Mouse (Mus musculus) midbrain, embryonic 11.5 days (tissue): ENCODE data around the gene Schip1. TPM values are rescaled to one million over a fixed set of nuclear protein-coding genes. Genes with fewer than 3 reads are reported as not detected.

Source experiments
- ATAC-seq: fragments of 200-750 bp; cut with Nextera tagmentation; 2 replicates; pipeline ENCODE4 v1.8.0; 2017; ENCODE audit warnings: moderate TSS enrichment, moderate library complexity; ENCODE audit not compliant: low FRiP score
- DNase-seq: peaks from one replicate; pipeline ENCODE4 v3.0.0; 2015; ENCODE audit warnings: low spot score; ENCODE audit errors: missing footprints
- H3K27ac ChIP-seq: fragments of 300-500 bp; sonication (generic); 2 replicates; pipeline ENCODE4 v1.5.1; 2014; ENCODE audit warnings: low read depth, low read length
- H3K27me3 ChIP-seq: fragments of 300-500 bp; sonication (generic); 2 replicates; pipeline ENCODE4 v1.6.1; 2014; ENCODE audit warnings: mild to moderate bottlenecking, low read length, moderate library complexity, mixed read lengths; ENCODE audit not compliant: control insufficient read depth, insufficient read depth
- H3K36me3 ChIP-seq: fragments of 300-500 bp; sonication (generic); 2 replicates; pipeline ENCODE4 v1.6.1; 2014; ENCODE audit warnings: mild to moderate bottlenecking, low read length, moderate library complexity, mixed read lengths; ENCODE audit not compliant: control insufficient read depth, insufficient read depth
- H3K4me1 ChIP-seq: fragments of 300-500 bp; sonication (generic); 2 replicates; pipeline ENCODE4 v1.6.1; 2014; ENCODE audit warnings: low read length; ENCODE audit not compliant: control insufficient read depth, insufficient read depth
- H3K4me2 ChIP-seq: fragments of 300-500 bp; sonication (generic); 2 replicates; pipeline ENCODE4 v1.6.1; 2014; ENCODE audit warnings: mild to moderate bottlenecking, moderate library complexity
- H3K4me3 ChIP-seq: fragments of 300-500 bp; sonication (generic); 2 replicates; pipeline ENCODE4 v1.5.1; 2014; ENCODE audit warnings: low read depth, low read length
- H3K9ac ChIP-seq: fragments of 300-500 bp; sonication (generic); 2 replicates; pipeline ENCODE4 v1.6.1; 2014; ENCODE audit warnings: low read length
- H3K9me3 ChIP-seq: fragments of 300-500 bp; sonication (generic); 2 replicates; pipeline ENCODE4 v1.6.1; 2016; ENCODE audit warnings: low read length; ENCODE audit not compliant: control insufficient read depth
- WGBS: fragments of 180-500 bp; shearing (Covaris S2); extraction: QIAGEN DNeasy Blood & Tissue Kit; methylation state at CpG from one replicate; pipeline ENCODE4 v1.1.7; 2014; 5-methylcytosine and 5-hydroxymethylcytosine counted together
- polyA plus RNA-seq: library from polyadenylated mRNA; unstranded; fragments of >200 nt; fragmentation: Nextera tagmentation; extraction: Ambion mirVana; gene quantifications from 2 replicates; pipeline ENCODE4 v1.2.1, GENCODE M21; 2014

Schip1 gene
- polyA plus RNA-seq, 1 experiment from 2014 or later = 83.1 TPM

- Histone ChIP-seq H3K36me3 (no peaks in the 10 kb centered on the region), H3K4me3 (no peak overlapping the region), H3K4me1 (no peaks in the 10 kb centered on the region), H3K9me3 (no peaks in the 10 kb centered on the region), H3K27ac (no peak overlapping the region), H3K27me3 (no peaks in the 10 kb centered on the region), H3K9ac (no peak overlapping the region), H3K4me2 (no peak overlapping the region)
- 96% methylated on average over 1 of the region's 1 CpGs for WGBS
- DNase-seq = no peak
- no peak for ATAC-seq
These were observed 113.6 kb downstream of the Schip1 start for GRCm38 (mm10) chr3:68178248-68178647.

- no peak overlapping the region for H3K27ac ChIP-seq
- peak; percentile 70 for DNase-seq
- H3K4me2 ChIP-seq = no peak overlapping the region
- ATAC-seq = no peak
- 61% methylated on average over 8 of the region's 8 CpGs for WGBS
- no peaks in the 10 kb centered on the region for H3K9me3 ChIP-seq
- H3K27me3 ChIP-seq = no peaks in the 10 kb centered on the region
- no peak overlapping the region for H3K9ac ChIP-seq
- H3K4me3 ChIP-seq = no peak overlapping the region
- no peaks in the 10 kb centered on the region for H3K36me3 ChIP-seq
- H3K4me1 ChIP-seq = no peaks in the 10 kb centered on the region
These were observed 122.9 kb downstream of the Schip1 start for GRCm38 (mm10) chr3:68187471-68187870.

- Histone ChIP-seq H3K4me3 (no peak overlapping the region), H3K4me1 (no peaks in the 10 kb centered on the region), H3K9me3 (no peaks in the 10 kb centered on the region), H3K27ac (no peak overlapping the region), H3K4me2 (no peak overlapping the region), H3K36me3 (no peaks in the 10 kb centered on the region), H3K27me3 (no peaks in the 10 kb centered on the region), H3K9ac (no peak overlapping the region)
- 92% methylated on average over 2 of the region's 2 CpGs for WGBS
- ATAC-seq = no peak
- peak; percentile 28 for DNase-seq
These were observed 124.5 kb downstream of the Schip1 start for GRCm38 (mm10) chr3:68189100-68189499.

- no peaks in the 10 kb centered on the region for H3K9me3 ChIP-seq
- no peaks in the 10 kb centered on the region for H3K4me1 ChIP-seq
- no peak overlapping the region for H3K27ac ChIP-seq
- no peak for ATAC-seq
- WGBS = 89% methylated on average over 1 of the region's 1 CpGs
- H3K36me3 ChIP-seq = no peaks in the 10 kb centered on the region
- H3K9ac ChIP-seq = no peak overlapping the region
- DNase-seq = no peak
- H3K27me3 ChIP-seq = no peaks in the 10 kb centered on the region
- H3K4me3 ChIP-seq = no peak overlapping the region
- no peak overlapping the region for H3K4me2 ChIP-seq
These were observed 132.3 kb downstream of the Schip1 start for GRCm38 (mm10) chr3:68196933-68197332.

- Histone ChIP-seq H3K27ac (no peak overlapping the region), H3K9me3 (no peaks in the 10 kb centered on the region), H3K4me3 (no peak overlapping the region), H3K27me3 (no peaks in the 10 kb centered on the region), H3K9ac (no peak overlapping the region), H3K36me3 (no peaks in the 10 kb centered on the region), H3K4me1 (peaks cover 10% of the 10 kb centered on the region), H3K4me2 (no peak overlapping the region)
- ATAC-seq (no peak), DNase-seq (peak; percentile 44)
- 42% methylated on average over 1 of the region's 1 CpGs for WGBS
These were observed 136.6 kb downstream of the Schip1 start for GRCm38 (mm10) chr3:68201214-68201613.

- ATAC-seq = peak; percentile 91
- WGBS = 28% methylated on average over 4 of the region's 4 CpGs
- Histone ChIP-seq H3K27me3 (no peaks in the 10 kb centered on the region), H3K4me3 (no peak overlapping the region), H3K36me3 (no peaks in the 10 kb centered on the region), H3K27ac (peak overlapping the region; percentile 51; the same call in 1 of the 2 replicates), H3K9ac (no peak overlapping the region), H3K4me1 (peaks cover 10% of the 10 kb centered on the region), H3K9me3 (no peaks in the 10 kb centered on the region), H3K4me2 (no peak overlapping the region)
- no peak for DNase-seq
These were observed 137.7 kb downstream of the Schip1 start for GRCm38 (mm10) chr3:68202162-68202902.

GRCm38 (mm10) chr3:68203934-68204467 lies 139.4 kb downstream of the Schip1 start:
- Histone ChIP-seq H3K27ac (no peak overlapping the region), H3K36me3 (no peaks in the 10 kb centered on the region), H3K4me1 (peaks cover 10% of the 10 kb centered on the region), H3K4me2 (no peak overlapping the region), H3K4me3 (no peak overlapping the region), H3K9ac (no peak overlapping the region), H3K9me3 (no peaks in the 10 kb centered on the region), H3K27me3 (no peaks in the 10 kb centered on the region)
- WGBS = 77% methylated on average over 4 of the region's 4 CpGs
- DNase-seq (peak; percentile 67), ATAC-seq (no peak)

GRCm38 (mm10) chr3:68210422-68210821 lies 145.8 kb downstream of the Schip1 start:
- WGBS = 82% methylated on average over 4 of the region's 4 CpGs

GRCm38 (mm10) chr3:68221452-68221851 lies 156.8 kb downstream of the Schip1 start:
- ATAC-seq (no peak), DNase-seq (no peak)
- Histone ChIP-seq H3K36me3 (no peaks in the 10 kb centered on the region), H3K4me2 (no peak overlapping the region), H3K27me3 (no peaks in the 10 kb centered on the region), H3K9ac (no peak overlapping the region), H3K4me3 (no peak overlapping the region), H3K9me3 (no peaks in the 10 kb centered on the region), H3K4me1 (no peaks in the 10 kb centered on the region), H3K27ac (no peak overlapping the region)
- WGBS = 98% methylated on average over 3 of the region's 3 CpGs

More at GRCm38 (mm10) chr3:68210422-68210821, 145.8 kb downstream of the Schip1 start:
- ATAC-seq (no peak), DNase-seq (peak; percentile 14)
- H3K4me1 ChIP-seq = no peaks in the 10 kb centered on the region
- no peaks in the 10 kb centered on the region for H3K36me3 ChIP-seq
- no peak overlapping the region for H3K27ac ChIP-seq
- no peaks in the 10 kb centered on the region for H3K27me3 ChIP-seq
- H3K9ac ChIP-seq = no peak overlapping the region
- no peak overlapping the region for H3K4me2 ChIP-seq
- no peak overlapping the region for H3K4me3 ChIP-seq
- H3K9me3 ChIP-seq = no peaks in the 10 kb centered on the region
